Mouse (Mus musculus) bone marrow, adult 2 months (tissue): ENCODE results near the gene Axl.

Source experiments
- CTCF ChIP-seq: fragments of 200-500 bp; IDR thresholded peaks from 2 replicates; pipeline ENCODE4 v1.5.1; 2011; ENCODE audit warnings: low read length, control low read depth; ENCODE audit not compliant: control insufficient read depth, insufficient read depth
- POLR2A ChIP-seq: fragments of 200-500 bp; IDR thresholded peaks from 2 replicates; pipeline ENCODE4 v1.6.1; 2011; ENCODE audit warnings: low read depth, mild to moderate bottlenecking, control low read depth, low read length, borderline replicate concordance; ENCODE audit not compliant: control insufficient read depth

DNA sequence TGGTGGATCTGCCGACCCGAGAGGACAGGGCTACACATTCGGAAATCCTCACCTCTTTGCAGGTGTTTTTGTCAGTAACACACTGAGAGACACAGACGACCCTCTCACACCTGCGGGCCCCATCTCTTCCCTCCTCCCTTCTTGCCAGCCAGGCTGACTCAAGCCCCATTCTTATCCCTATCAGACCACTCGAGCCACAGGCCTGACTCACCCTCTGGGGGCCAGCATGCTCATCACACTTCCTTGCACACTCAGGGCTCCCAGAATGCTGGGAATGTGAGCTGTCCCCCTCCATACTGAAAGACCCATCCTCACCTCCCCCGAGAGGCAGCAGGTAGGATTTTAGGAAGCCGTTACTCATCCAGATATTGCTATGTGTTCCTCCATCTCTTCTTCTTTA lies 4.8 kb downstream of the Axl start:
- TF ChIP-seq CTCF (no peak), POLR2A (no peak)
